11 mouse cellular contexts compared by ENCODE assay signal in genomic region chr19:17769610-17770399, GRCm38 (mm10).
DNase-seq lines count a peak whose midpoint lies in the region; ATAC-seq and TF ChIP-seq lines count a peak whose summit lies in the region.
"Had no signal": no experiment of that assay in that cellular context is flagged by ENCODE, and none has a peak within 500 bp of the region (broad histone marks: within the 10 kb centered on the region; RNA-seq: fewer than 3 reads in every experiment).

No protein-coding gene starts in this region.

- ATAC-seq in liver, postnatal 0 days = 0 out of 2 replicates have a peak, but pooled peaks have one; percentile 31
- ATAC-seq: CD4-positive, CD25-positive, alpha-beta regulatory T cell, adult 4 months had no signal

- 0 out of 2 replicates have a peak, but pooled peaks cover 2% of the 10 kb centered on the region for H3K4me1 ChIP-seq in liver, postnatal 0 days (ENCODE audit: insufficient read depth)
- H3K4me1 ChIP-seq: embryonic facial prominence, embryonic 12.5 days; neural tube, embryonic 13.5 days had no signal

- H3K4me3 ChIP-seq in liver, postnatal 0 days (ENCODE audit: low read depth, low read length) = no peak overlapping the region
- H3K4me3 ChIP-seq: embryonic facial prominence, embryonic 12.5 days; neural tube, embryonic 13.5 days had no signal

- no peaks in the 10 kb centered on the region for H3K27me3 ChIP-seq in liver, postnatal 0 days (ENCODE audit: insufficient read depth, low read length)
- H3K27me3 ChIP-seq: embryonic facial prominence, embryonic 12.5 days; neural tube, embryonic 13.5 days had no signal

- WGBS in liver, postnatal 0 days (ENCODE audit: insufficient replicate concordance) = 70% methylated on average over 5 of the region's 5 CpGs

- no peak for TF ChIP-seq EP300 in liver, postnatal 0 days (IDR thresholded peaks at IDR 0.05; ENCODE audit: low read depth)

- peak; percentile 5 to 32 for DNase-seq in frontal cortex, postnatal 36 days (ENCODE audit: low spot score in 2 of 2)
- DNase-seq in frontal cortex, postnatal 14 days (ENCODE audit: low spot score in 2 of 2) = no peak
- DNase-seq in liver, postnatal 0 days = no peak
- DNase-seq in liver = no peak
- DNase-seq in cerebellum, adult 11 months = peak; percentile 84
- DNase-seq in layer of hippocampus, adult 9-11 months = peak; percentile 26
- DNase-seq in gastrocnemius, postnatal 36 days = no peak
- DNase-seq in thymus, postnatal 4 days = no peak

- intact Hi-C loops in gastrocnemius, postnatal 36 days (cut with DNase I) = no loop called here

- H3K9me3 ChIP-seq in liver, postnatal 0 days (ENCODE audit: low read length) = no peaks in the 10 kb centered on the region
- H3K9me3 ChIP-seq: embryonic facial prominence, embryonic 12.5 days; neural tube, embryonic 13.5 days had no signal

- no peak overlapping the region for H3K27ac ChIP-seq in liver, postnatal 0 days (ENCODE audit: low read depth)
- H3K27ac ChIP-seq: embryonic facial prominence, embryonic 12.5 days; neural tube, embryonic 13.5 days had no signal

- TF ChIP-seq CTCF in liver, postnatal 0 days (IDR thresholded peaks at IDR 0.05; ENCODE audit: low read depth) = peak; percentile 48

- H3K36me3 ChIP-seq in liver, postnatal 0 days (replicated peaks; ENCODE audit: insufficient read depth, low read length) = no peaks in the 10 kb centered on the region
- H3K36me3 ChIP-seq: embryonic facial prominence, embryonic 12.5 days; neural tube, embryonic 13.5 days had no signal

- H3K4me2 ChIP-seq in liver, postnatal 0 days (ENCODE audit: low read depth, low read length) = no peak overlapping the region
- H3K4me2 ChIP-seq: embryonic facial prominence, embryonic 12.5 days; neural tube, embryonic 13.5 days had no signal

- no peak overlapping the region for H3K9ac ChIP-seq in liver, postnatal 0 days (replicated peaks)
- H3K9ac ChIP-seq: embryonic facial prominence, embryonic 12.5 days; neural tube, embryonic 13.5 days had no signal

Comparison
In these comparisons a context has a peak if more than half of its experiments do, and no peak if none do; other contexts are left out.
1. DNase-seq: peak in frontal cortex, postnatal 36 days (2 of 2), cerebellum, adult 11 months (single experiment) and layer of hippocampus, adult 9-11 months (single experiment); none in frontal cortex, postnatal 14 days (0 of 2), liver, postnatal 0 days (single experiment), liver (single experiment), gastrocnemius, postnatal 36 days (0 of 2) and thymus, postnatal 4 days (single experiment).